Mouse (Mus musculus): ENCODE data around the gene Tsks. TPM values are rescaled to one million over a fixed set of nuclear protein-coding genes. Genes with fewer than 3 reads are reported as not detected.

The Tsks gene
- polyA plus RNA-seq (2015; fragmentation: Illumina TruSeq; extraction: RNeasy Lipid Tissue Mini Kit (QIAGEN cat#74804); ENCODE audit: insufficient read depth, low read depth, low replicate concordance), result not detected

GRCm38 (mm10) chr7:44942904-44943303 is at the start of gene Tsks:
Tsks (plus strand) TSS chr7:44943204.

GRCm38 (mm10) chr7:44895593-44896434 is 47.2 kb upstream of the Tsks start, which contains the start of gene Fuz:
Fuz (plus strand) TSS chr7:44896079.

GRCm38 (mm10) chr7:44929204-44930151 is 13.5 kb upstream of the Tsks start, which contains the start of gene Ap2a1:
Ap2a1 (minus strand) TSS chr7:44929496.

GRCm38 (mm10) chr7:44974383-44975116 is 31.5 kb downstream of the Tsks start, which contains the start of gene Cpt1c:
Cpt1c (minus strand) TSS chr7:44974851.

GRCm38 (mm10) chr7:44986192-44986878 is 43.3 kb downstream of the Tsks start, which contains the start of gene Prmt1:
Prmt1 (minus strand) TSS chr7:44986568.

GRCm38 (mm10) chr7:44997231-44997939 is 54.4 kb downstream of the Tsks start, which contains the start of gene Irf3:
Irf3 (plus strand) TSS chr7:44997648.

GRCm38 (mm10) chr7:44998501-44998955 is 55.5 kb downstream of the Tsks start, which contains the start of gene Bcl2l12:
Bcl2l12 (minus strand) TSS chr7:44998712.

Other genes starting within 250 kb of the Tsks start
- not detected for gene Izumo2, start 234.5 kb upstream of the Tsks start, polyA plus RNA-seq (2015; fragmentation: Illumina TruSeq; extraction: RNeasy Lipid Tissue Mini Kit (QIAGEN cat#74804); ENCODE audit: insufficient read depth, low read depth, low replicate concordance)
- 4.8 TPM for gene Vrk3, start 194.8 kb upstream of the Tsks start, polyA plus RNA-seq (2015; fragmentation: Illumina TruSeq; extraction: RNeasy Lipid Tissue Mini Kit (QIAGEN cat#74804); ENCODE audit: insufficient read depth, low read depth, low replicate concordance)
- 0.28 TPM for gene Zfp473, start 192.2 kb upstream of the Tsks start, polyA plus RNA-seq (2015; fragmentation: Illumina TruSeq; extraction: RNeasy Lipid Tissue Mini Kit (QIAGEN cat#74804); ENCODE audit: insufficient read depth, low read depth, low replicate concordance)
- 5.4 TPM for gene Nup62, start 127.1 kb upstream of the Tsks start, polyA plus RNA-seq (2015; fragmentation: Illumina TruSeq; extraction: RNeasy Lipid Tissue Mini Kit (QIAGEN cat#74804); ENCODE audit: insufficient read depth, low read depth, low replicate concordance)
- gene Il4i1, start 126.8 kb upstream of the Tsks start, polyA plus RNA-seq (2015; fragmentation: Illumina TruSeq; extraction: RNeasy Lipid Tissue Mini Kit (QIAGEN cat#74804); ENCODE audit: insufficient read depth, low read depth, low replicate concordance), result not detected
- gene Atf5, start 126.5 kb upstream of the Tsks start, polyA plus RNA-seq (2015; fragmentation: Illumina TruSeq; extraction: RNeasy Lipid Tissue Mini Kit (QIAGEN cat#74804); ENCODE audit: insufficient read depth, low read depth, low replicate concordance), result 44.5 TPM
- gene Akt1s1, start 94.2 kb upstream of the Tsks start, polyA plus RNA-seq (2015; fragmentation: Illumina TruSeq; extraction: RNeasy Lipid Tissue Mini Kit (QIAGEN cat#74804); ENCODE audit: insufficient read depth, low read depth, low replicate concordance), result 13.5 TPM
- gene Tbc1d17, start 94.1 kb upstream of the Tsks start, polyA plus RNA-seq (2015; fragmentation: Illumina TruSeq; extraction: RNeasy Lipid Tissue Mini Kit (QIAGEN cat#74804); ENCODE audit: insufficient read depth, low read depth, low replicate concordance), result 19.6 TPM
- 11.9 TPM for gene Pnkp, start 86.1 kb upstream of the Tsks start, polyA plus RNA-seq (2015; fragmentation: Illumina TruSeq; extraction: RNeasy Lipid Tissue Mini Kit (QIAGEN cat#74804); ENCODE audit: insufficient read depth, low read depth, low replicate concordance)
- 49.5 TPM for gene Ptov1, start 73.4 kb upstream of the Tsks start, polyA plus RNA-seq (2015; fragmentation: Illumina TruSeq; extraction: RNeasy Lipid Tissue Mini Kit (QIAGEN cat#74804); ENCODE audit: insufficient read depth, low read depth, low replicate concordance)
- 20.6 TPM for gene Med25, start 50.5 kb upstream of the Tsks start, polyA plus RNA-seq (2015; fragmentation: Illumina TruSeq; extraction: RNeasy Lipid Tissue Mini Kit (QIAGEN cat#74804); ENCODE audit: insufficient read depth, low read depth, low replicate concordance)
- 9.6 TPM for gene Fuz, start 47.1 kb upstream of the Tsks start, polyA plus RNA-seq (2015; fragmentation: Illumina TruSeq; extraction: RNeasy Lipid Tissue Mini Kit (QIAGEN cat#74804); ENCODE audit: insufficient read depth, low read depth, low replicate concordance)
- 13.8 TPM for gene Ap2a1, start 13.7 kb upstream of the Tsks start, polyA plus RNA-seq (2015; fragmentation: Illumina TruSeq; extraction: RNeasy Lipid Tissue Mini Kit (QIAGEN cat#74804); ENCODE audit: insufficient read depth, low read depth, low replicate concordance)
- 3.9 TPM for gene Cpt1c, start 31.6 kb downstream of the Tsks start, polyA plus RNA-seq (2015; fragmentation: Illumina TruSeq; extraction: RNeasy Lipid Tissue Mini Kit (QIAGEN cat#74804); ENCODE audit: insufficient read depth, low read depth, low replicate concordance)
- 31.9 TPM for gene Prmt1, start 43.4 kb downstream of the Tsks start, polyA plus RNA-seq (2015; fragmentation: Illumina TruSeq; extraction: RNeasy Lipid Tissue Mini Kit (QIAGEN cat#74804); ENCODE audit: insufficient read depth, low read depth, low replicate concordance)
- 70.4 TPM for gene Irf3, start 54.4 kb downstream of the Tsks start, polyA plus RNA-seq (2015; fragmentation: Illumina TruSeq; extraction: RNeasy Lipid Tissue Mini Kit (QIAGEN cat#74804); ENCODE audit: insufficient read depth, low read depth, low replicate concordance)
- gene Bcl2l12, start 55.5 kb downstream of the Tsks start, polyA plus RNA-seq (2015; fragmentation: Illumina TruSeq; extraction: RNeasy Lipid Tissue Mini Kit (QIAGEN cat#74804); ENCODE audit: insufficient read depth, low read depth, low replicate concordance), result 2.8 TPM
- gene Scaf1, start 73.2 kb downstream of the Tsks start, polyA plus RNA-seq (2015; fragmentation: Illumina TruSeq; extraction: RNeasy Lipid Tissue Mini Kit (QIAGEN cat#74804); ENCODE audit: insufficient read depth, low read depth, low replicate concordance), result 17.4 TPM
- gene Rras, start 74.8 kb downstream of the Tsks start, polyA plus RNA-seq (2015; fragmentation: Illumina TruSeq; extraction: RNeasy Lipid Tissue Mini Kit (QIAGEN cat#74804); ENCODE audit: insufficient read depth, low read depth, low replicate concordance), result 29.2 TPM
- gene Prr12, start 109.7 kb downstream of the Tsks start, polyA plus RNA-seq (2015; fragmentation: Illumina TruSeq; extraction: RNeasy Lipid Tissue Mini Kit (QIAGEN cat#74804); ENCODE audit: insufficient read depth, low read depth, low replicate concordance), result 5.3 TPM
- 12.8 TPM for gene Nosip, start 119.2 kb downstream of the Tsks start, polyA plus RNA-seq (2015; fragmentation: Illumina TruSeq; extraction: RNeasy Lipid Tissue Mini Kit (QIAGEN cat#74804); ENCODE audit: insufficient read depth, low read depth, low replicate concordance)
- 13.8 TPM for gene Prrg2, start 119.5 kb downstream of the Tsks start, polyA plus RNA-seq (2015; fragmentation: Illumina TruSeq; extraction: RNeasy Lipid Tissue Mini Kit (QIAGEN cat#74804); ENCODE audit: insufficient read depth, low read depth, low replicate concordance)
- 25.7 TPM for gene Rcn3, start 149.0 kb downstream of the Tsks start, polyA plus RNA-seq (2015; fragmentation: Illumina TruSeq; extraction: RNeasy Lipid Tissue Mini Kit (QIAGEN cat#74804); ENCODE audit: insufficient read depth, low read depth, low replicate concordance)
- gene Fcgrt, start 160.6 kb downstream of the Tsks start, polyA plus RNA-seq (2015; fragmentation: Illumina TruSeq; extraction: RNeasy Lipid Tissue Mini Kit (QIAGEN cat#74804); ENCODE audit: insufficient read depth, low read depth, low replicate concordance), result 25.4 TPM
- gene Rps11, start 181.2 kb downstream of the Tsks start, polyA plus RNA-seq (2015; fragmentation: Illumina TruSeq; extraction: RNeasy Lipid Tissue Mini Kit (QIAGEN cat#74804); ENCODE audit: insufficient read depth, low read depth, low replicate concordance), result 500 TPM
- gene Rpl13a, start 185.6 kb downstream of the Tsks start, polyA plus RNA-seq (2015; fragmentation: Illumina TruSeq; extraction: RNeasy Lipid Tissue Mini Kit (QIAGEN cat#74804); ENCODE audit: insufficient read depth, low read depth, low replicate concordance), result 1,110 TPM
- 0.61 TPM for gene Gm45713, start 193.0 kb downstream of the Tsks start, polyA plus RNA-seq (2015; fragmentation: Illumina TruSeq; extraction: RNeasy Lipid Tissue Mini Kit (QIAGEN cat#74804); ENCODE audit: insufficient read depth, low read depth, low replicate concordance)
- gene Flt3l, start 193.2 kb downstream of the Tsks start, polyA plus RNA-seq (2015; fragmentation: Illumina TruSeq; extraction: RNeasy Lipid Tissue Mini Kit (QIAGEN cat#74804); ENCODE audit: insufficient read depth, low read depth, low replicate concordance), result 14.1 TPM
- 8.8 TPM for gene Pih1d1, start 211.1 kb downstream of the Tsks start, polyA plus RNA-seq (2015; fragmentation: Illumina TruSeq; extraction: RNeasy Lipid Tissue Mini Kit (QIAGEN cat#74804); ENCODE audit: insufficient read depth, low read depth, low replicate concordance)
- 9.4 TPM for gene Aldh16a1, start 211.4 kb downstream of the Tsks start, polyA plus RNA-seq (2015; fragmentation: Illumina TruSeq; extraction: RNeasy Lipid Tissue Mini Kit (QIAGEN cat#74804); ENCODE audit: insufficient read depth, low read depth, low replicate concordance)
- gene Slc17a7, start 220.7 kb downstream of the Tsks start, polyA plus RNA-seq (2015; fragmentation: Illumina TruSeq; extraction: RNeasy Lipid Tissue Mini Kit (QIAGEN cat#74804); ENCODE audit: insufficient read depth, low read depth, low replicate concordance), result not detected
- gene Gfy, start 236.4 kb downstream of the Tsks start, polyA plus RNA-seq (2015; fragmentation: Illumina TruSeq; extraction: RNeasy Lipid Tissue Mini Kit (QIAGEN cat#74804); ENCODE audit: insufficient read depth, low read depth, low replicate concordance), result not detected
- not detected for gene Pth2, start 237.8 kb downstream of the Tsks start, polyA plus RNA-seq (2015; fragmentation: Illumina TruSeq; extraction: RNeasy Lipid Tissue Mini Kit (QIAGEN cat#74804); ENCODE audit: insufficient read depth, low read depth, low replicate concordance)

All from pancreas, adult 10 weeks (tissue).